Comparison of ENCODE assay signal across 7 mouse cellular contexts in the genomic region with DNA sequence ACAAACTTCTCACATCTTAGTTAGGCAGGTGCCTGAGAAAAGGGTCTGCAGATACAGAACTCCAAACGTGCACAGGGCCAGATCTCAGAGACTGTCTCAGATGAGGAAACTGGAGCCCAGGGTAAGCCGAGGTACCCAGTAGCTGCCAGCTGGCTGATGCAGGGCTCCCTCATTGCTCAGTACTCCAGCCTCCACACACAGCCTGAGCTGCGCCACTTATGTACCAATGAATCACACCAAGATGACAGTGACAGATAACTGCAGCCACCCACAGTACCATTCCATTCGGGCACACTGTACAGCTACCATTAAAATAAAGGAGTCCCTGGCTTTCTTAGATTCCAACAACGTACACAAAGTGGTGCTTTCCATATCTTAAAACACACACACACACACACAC. TPM values are rescaled to one million over a fixed set of nuclear protein-coding genes. Genes with fewer than 3 reads are reported as not detected.
DNase-seq lines count a peak whose midpoint lies in the region; ATAC-seq lines count a peak whose summit lies in the region.

No protein-coding gene starts in this region.

- H3K27me3 ChIP-seq in embryonic facial prominence, embryonic 15.5 days = no peaks in the 10 kb centered on the region
- no peaks in the 10 kb centered on the region for H3K27me3 ChIP-seq in intestine, embryonic 14.5 days (replicated peaks; ENCODE audit: control insufficient read depth, insufficient read depth, low read length)
- H3K27me3 ChIP-seq in lung, embryonic 16.5 days (ENCODE audit: control insufficient read depth, insufficient read depth, low read depth, low read length) = no peaks in the 10 kb centered on the region

- 60% methylated on average over 5 of the region's 5 CpGs for WGBS in embryonic facial prominence, embryonic 15.5 days
- WGBS in intestine, embryonic 14.5 days = 34% methylated on average over 5 of the region's 5 CpGs
- WGBS in lung, embryonic 16.5 days = 40% methylated on average over 5 of the region's 5 CpGs

- H3K9me3 ChIP-seq in embryonic facial prominence, embryonic 15.5 days (replicated peaks) = no peaks in the 10 kb centered on the region
- no peaks in the 10 kb centered on the region for H3K9me3 ChIP-seq in intestine, embryonic 14.5 days (ENCODE audit: control insufficient read depth, low read length)
- no peaks in the 10 kb centered on the region for H3K9me3 ChIP-seq in lung, embryonic 16.5 days (ENCODE audit: control insufficient read depth, low read length)

- peak overlapping the region; percentile 76; the same call in 1 of the 2 replicates for H3K4me3 ChIP-seq in embryonic facial prominence, embryonic 15.5 days (replicated peaks)
- H3K4me3 ChIP-seq in intestine, embryonic 14.5 days (ENCODE audit: low read depth, low read length) = peak overlapping the region; percentile 70
- H3K4me3 ChIP-seq in lung, embryonic 16.5 days (ENCODE audit: low read length) = peak overlapping the region; percentile 93

- H3K36me3 ChIP-seq in embryonic facial prominence, embryonic 15.5 days = no peaks in the 10 kb centered on the region
- H3K36me3 ChIP-seq in intestine, embryonic 14.5 days (ENCODE audit: control insufficient read depth, insufficient read depth, low read length) = no peaks in the 10 kb centered on the region
- no peaks in the 10 kb centered on the region for H3K36me3 ChIP-seq in lung, embryonic 16.5 days (ENCODE audit: control insufficient read depth, insufficient read depth, low read length)

- no peak overlapping the region for H3K9ac ChIP-seq in embryonic facial prominence, embryonic 15.5 days
- H3K9ac ChIP-seq in intestine, embryonic 14.5 days (ENCODE audit: low read length) = 0 out of 2 replicates have a peak overlapping the region, but pooled peaks have one; percentile 69
- peak overlapping the region; percentile 83 for H3K9ac ChIP-seq in lung, embryonic 16.5 days (ENCODE audit: low read length)

- H3K4me1 ChIP-seq in embryonic facial prominence, embryonic 15.5 days = peaks cover 39% of the 10 kb centered on the region
- H3K4me1 ChIP-seq in intestine, embryonic 14.5 days (replicated peaks; ENCODE audit: control insufficient read depth, insufficient read depth, low read length) = peaks cover 49% of the 10 kb centered on the region
- H3K4me1 ChIP-seq in lung, embryonic 16.5 days (replicated peaks; ENCODE audit: control insufficient read depth, insufficient read depth, low read length) = peaks cover 52% of the 10 kb centered on the region

- peak; percentile 62 for DNase-seq in left cerebral cortex, adult 11 months (ENCODE audit: low spot score)
- no peak for DNase-seq in left cerebral cortex, postnatal 4 days
- no peak for DNase-seq in intestine, embryonic 14.5 days (ENCODE audit: low spot score)
- peak; percentile 81 for DNase-seq in telencephalon, adult 2 months (ENCODE audit: low read depth, low spot score)
- DNase-seq in gastrocnemius, adult 8-10 months (ENCODE audit: low spot score in 2 of 2) = no peak

- H3K27ac ChIP-seq in embryonic facial prominence, embryonic 15.5 days (replicated peaks) = peak overlapping the region; percentile 35; the same call in 1 of the 2 replicates
- H3K27ac ChIP-seq in intestine, embryonic 14.5 days (ENCODE audit: low read depth) = peak overlapping the region; percentile 95
- H3K27ac ChIP-seq in lung, embryonic 16.5 days (ENCODE audit: low read length) = peak overlapping the region; percentile 99

- intact Hi-C loops in left cerebral cortex, postnatal 4 days (cut with DNase I) = no loop called here

- ATAC-seq in embryonic facial prominence, embryonic 15.5 days (ENCODE audit: insufficient number of reproducible peaks, low FRiP score, low TSS enrichment, low read depth) = no peak
- no peak for ATAC-seq in intestine, embryonic 14.5 days (replicated peaks; ENCODE audit: low FRiP score, low TSS enrichment, low read depth)
- ATAC-seq in lung, embryonic 16.5 days (ENCODE audit: low read depth) = no peak

- peak overlapping the region; percentile 79; the same call in 1 of the 2 replicates for H3K4me2 ChIP-seq in embryonic facial prominence, embryonic 15.5 days (replicated peaks)
- H3K4me2 ChIP-seq in intestine, embryonic 14.5 days (ENCODE audit: low read length) = peak overlapping the region; percentile 82
- H3K4me2 ChIP-seq in lung, embryonic 16.5 days (ENCODE audit: low read depth, low read length) = peak overlapping the region; percentile 84

RNA-seq across cellular contexts. Expression of a gene that starts 1.4 kb away (rescaled TPM):
- total RNA-seq in left cerebral cortex, postnatal 4 days (2021) = 10 to 100 TPM in 1 of 2 experiments, 1 to 10 TPM in 1; 8.4 to 10.7 TPM
- 3.6 and 4.4 TPM in 2 replicates for polyA plus RNA-seq in embryonic facial prominence, embryonic 15.5 days (2015; fragmentation: Nextera tagmentation; extraction: Ambion mirVana)
- 5.9 and 6.7 TPM in 2 replicates for polyA plus RNA-seq in intestine, embryonic 14.5 days (2014; fragmentation: Nextera tagmentation; extraction: Ambion mirVana)
- polyA plus RNA-seq in lung, embryonic 16.5 days (2015; fragmentation: Nextera tagmentation; extraction: Ambion mirVana) = 10.7 and 12.2 TPM in 2 replicates
- 10 to 100 TPM in 1 of 4 experiments, 1 to 10 TPM in 3; 7.0 to 15.0 (median 8.8) TPM for total RNA-seq in gastrocnemius, adult 8-10 months (2022)

RNA-seq across cellular contexts. Expression of a gene that starts 36.7 kb away (rescaled TPM):
- total RNA-seq in left cerebral cortex, postnatal 4 days (2021) = 10 to 100 TPM; 15.4 to 16.1 TPM
- 11.4 and 12.6 TPM in 2 replicates for polyA plus RNA-seq in embryonic facial prominence, embryonic 15.5 days (2015; fragmentation: Nextera tagmentation; extraction: Ambion mirVana)
- 5.9 and 6.7 TPM in 2 replicates for polyA plus RNA-seq in intestine, embryonic 14.5 days (2014; fragmentation: Nextera tagmentation; extraction: Ambion mirVana)
- 12.8 and 13.0 TPM in 2 replicates for polyA plus RNA-seq in lung, embryonic 16.5 days (2015; fragmentation: Nextera tagmentation; extraction: Ambion mirVana)
- total RNA-seq in gastrocnemius, adult 8-10 months (2022) = 1 to 10 TPM; 2.9 to 3.7 (median 3.3) TPM

RNA-seq across cellular contexts. Expression of a gene that starts 43.9 kb away (rescaled TPM):
- total RNA-seq in left cerebral cortex, postnatal 4 days (2021) = 10 to 100 TPM; 61.6 to 65.6 TPM
- polyA plus RNA-seq in embryonic facial prominence, embryonic 15.5 days (2015; fragmentation: Nextera tagmentation; extraction: Ambion mirVana) = 144 and 145 TPM in 2 replicates
- polyA plus RNA-seq in intestine, embryonic 14.5 days (2014; fragmentation: Nextera tagmentation; extraction: Ambion mirVana) = 79.3 and 84.4 TPM in 2 replicates
- polyA plus RNA-seq in lung, embryonic 16.5 days (2015; fragmentation: Nextera tagmentation; extraction: Ambion mirVana) = 73.2 and 77.2 TPM in 2 replicates
- total RNA-seq in gastrocnemius, adult 8-10 months (2022) = 1 to 10 TPM; 6.9 to 9.2 (median 7.2) TPM

RNA-seq across cellular contexts. Expression of a gene that starts 59.1 kb away (rescaled TPM):
- total RNA-seq in left cerebral cortex, postnatal 4 days (2021) = 10 to 100 TPM; 84.7 to 89.3 TPM
- 148 TPM in 2 replicates for polyA plus RNA-seq in embryonic facial prominence, embryonic 15.5 days (2015; fragmentation: Nextera tagmentation; extraction: Ambion mirVana)
- polyA plus RNA-seq in intestine, embryonic 14.5 days (2014; fragmentation: Nextera tagmentation; extraction: Ambion mirVana) = 135 and 147 TPM in 2 replicates
- polyA plus RNA-seq in lung, embryonic 16.5 days (2015; fragmentation: Nextera tagmentation; extraction: Ambion mirVana) = 133 and 139 TPM in 2 replicates
- 10 to 100 TPM; 31.2 to 40.1 (median 34.0) TPM for total RNA-seq in gastrocnemius, adult 8-10 months (2022)

Comparison
In these comparisons a context has a peak if more than half of its experiments do, and no peak if none do; other contexts are left out.
1. DNase-seq: peak in left cerebral cortex, adult 11 months (single experiment) and telencephalon, adult 2 months (single experiment); none in left cerebral cortex, postnatal 4 days (single experiment), intestine, embryonic 14.5 days (single experiment) and gastrocnemius, adult 8-10 months (0 of 2).
2. H3K27ac ChIP-seq: peak in every context shown above with its lines; median percentile 99 in lung, embryonic 16.5 days; 95 in intestine, embryonic 14.5 days; 35 in embryonic facial prominence, embryonic 15.5 days.
3. Peak in every context shown above with its lines, with median percentiles within 50 percentile points of each other: H3K4me2 ChIP-seq and H3K4me3 ChIP-seq.